Mouse (Mus musculus) liver, postnatal 0 days (tissue): ENCODE results near the gene Gpr171. TPM values are rescaled to one million over a fixed set of nuclear protein-coding genes. Genes with fewer than 3 reads are reported as not detected.
A peak's percentile ranks its signal among the peaks of the same experiment; 100 is the strongest.

ENCODE experiments used
- ATAC-seq: fragments of 200-750 bp; cut with Nextera tagmentation; 2 replicates; pipeline ENCODE4 v1.8.0; 2017; ENCODE audit warnings: mild to moderate bottlenecking, moderate library complexity
- DNase-seq: peaks from one replicate; pipeline ENCODE4 v3.0.0-alpha.2; 2016
- H3K27ac ChIP-seq: fragments of 300-500 bp; sonication (generic); 2 replicates; pipeline ENCODE4 v1.5.1; 2014; ENCODE audit warnings: antibody characterized with exemption, moderate library complexity, mild to moderate bottlenecking, low read depth
- H3K27me3 ChIP-seq: fragments of 300-500 bp; sonication (generic); 2 replicates; pipeline ENCODE4 v1.6.1; 2014; ENCODE audit warnings: low read length, control low read depth, mixed read lengths; ENCODE audit not compliant: insufficient read depth
- H3K36me3 ChIP-seq: fragments of 300-500 bp; sonication (generic); replicated peaks from 2 replicates; pipeline ENCODE4 v1.6.1; 2014; ENCODE audit warnings: mild to moderate bottlenecking, control low read depth, low read length, moderate library complexity, mixed read lengths; ENCODE audit not compliant: insufficient read depth
- H3K4me1 ChIP-seq: fragments of 300-500 bp; sonication (generic); 2 replicates; pipeline ENCODE4 v1.6.1; 2014; ENCODE audit warnings: antibody characterized with exemption, mild to moderate bottlenecking, control low read depth; ENCODE audit not compliant: insufficient read depth
- H3K4me2 ChIP-seq: fragments of 300-500 bp; sonication (generic); 2 replicates; pipeline ENCODE4 v1.6.1; 2014; ENCODE audit warnings: low read depth, mild to moderate bottlenecking, low read length, moderate library complexity, mixed read lengths
- H3K4me3 ChIP-seq: fragments of 300-500 bp; sonication (generic); 2 replicates; pipeline ENCODE4 v1.5.1; 2014; ENCODE audit warnings: low read depth, low read length
- H3K9ac ChIP-seq: fragments of 300-500 bp; sonication (generic); replicated peaks from 2 replicates; pipeline ENCODE4 v1.6.1; 2014; ENCODE audit warnings: mild to moderate bottlenecking, moderate library complexity
- H3K9me3 ChIP-seq: fragments of 300-500 bp; sonication (generic); 2 replicates; pipeline ENCODE4 v1.6.1; 2016; ENCODE audit warnings: mild to moderate bottlenecking, control low read depth, low read length, mixed read lengths
- CTCF ChIP-seq: sonication (generic); IDR thresholded peaks from 2 replicates; pipeline ENCODE4 v1.5.1; 2016; ENCODE audit warnings: antibody characterized with exemption, low read depth
- EP300 ChIP-seq: IDR thresholded peaks from 2 replicates; pipeline ENCODE4 v1.6.1; 2016; ENCODE audit warnings: antibody characterized with exemption, low read depth, mild to moderate bottlenecking
- WGBS: fragments of 180-500 bp; shearing (Covaris S2); extraction: QIAGEN DNeasy Blood & Tissue Kit; methylation state at CpG from one replicate; pipeline ENCODE4 v1.1.7; 2014; ENCODE audit not compliant: insufficient replicate concordance; 5-methylcytosine and 5-hydroxymethylcytosine counted together
- polyA plus RNA-seq: library from polyadenylated mRNA; unstranded; fragments of >200 nt; fragmentation: Nextera tagmentation; extraction: Ambion mirVana; gene quantifications from 2 replicates; pipeline ENCODE4 v1.2.1, GENCODE M21; 2015

Gene Gpr171
- polyA plus RNA-seq, 1 experiment from 2014 or later = 2.1 TPM

- Histone ChIP-seq H3K9ac (no peak overlapping the region), H3K27me3 (no peaks in the 10 kb centered on the region), H3K4me1 (no peaks in the 10 kb centered on the region), H3K4me3 (no peak overlapping the region), H3K36me3 (no peaks in the 10 kb centered on the region), H3K9me3 (no peaks in the 10 kb centered on the region), H3K4me2 (no peak overlapping the region), H3K27ac (no peak overlapping the region)
- DNase-seq (no peak), ATAC-seq (no peak)
- no peak for TF ChIP-seq EP300
- TF ChIP-seq CTCF = no peak
- WGBS = 74% methylated on average over 2 of the region's 2 CpGs
Measured at GRCm38 (mm10) chr3:59140115-59140514, 38.5 kb upstream of the Gpr171 start.

GRCm38 (mm10) chr3:59139651-59140051, 38.0 kb upstream of the Gpr171 start:
- Histone ChIP-seq H3K9me3 (no peaks in the 10 kb centered on the region), H3K4me1 (no peaks in the 10 kb centered on the region), H3K4me2 (no peak overlapping the region), H3K27me3 (no peaks in the 10 kb centered on the region), H3K9ac (no peak overlapping the region), H3K4me3 (no peak overlapping the region), H3K27ac (no peak overlapping the region), H3K36me3 (no peaks in the 10 kb centered on the region)
- no peak for ATAC-seq
- no peak for DNase-seq
- TF ChIP-seq CTCF = no peak
- no peak for TF ChIP-seq EP300

- 75% methylated on average over 12 of the region's 12 CpGs for WGBS
- Histone ChIP-seq H3K4me1 (no peaks in the 10 kb centered on the region), H3K9me3 (no peaks in the 10 kb centered on the region), H3K4me2 (no peak overlapping the region), H3K9ac (no peak overlapping the region), H3K27me3 (no peaks in the 10 kb centered on the region), H3K4me3 (no peak overlapping the region), H3K36me3 (no peaks in the 10 kb centered on the region), H3K27ac (no peak overlapping the region; the same call in 1 of the 2 replicates)
- no peak for ATAC-seq
- no peak for DNase-seq
- TF ChIP-seq EP300 (peak; percentile 40; the same call in 1 of the 2 replicates), CTCF (no peak)
Measured at GRCm38 (mm10) chr3:59138946-59139468, 37.4 kb upstream of the Gpr171 start.

- no peaks in the 10 kb centered on the region for H3K36me3 ChIP-seq
- TF ChIP-seq CTCF (no peak), EP300 (no peak)
- H3K4me1 ChIP-seq = 0 out of 2 replicates have a peak, but pooled peaks cover 4% of the 10 kb centered on the region
- no peaks in the 10 kb centered on the region for H3K9me3 ChIP-seq
- no peak overlapping the region for H3K9ac ChIP-seq
- H3K4me3 ChIP-seq = no peak overlapping the region
- H3K27ac ChIP-seq = no peak overlapping the region
- no peak for DNase-seq
- H3K4me2 ChIP-seq = no peak overlapping the region
- no peaks in the 10 kb centered on the region for H3K27me3 ChIP-seq
- WGBS = 66% methylated on average over 5 of the region's 5 CpGs
- no peak for ATAC-seq
Measured at GRCm38 (mm10) chr3:59135911-59136653, 34.5 kb upstream of the Gpr171 start.

- Histone ChIP-seq H3K4me2 (no peak overlapping the region), H3K36me3 (no peaks in the 10 kb centered on the region), H3K9me3 (no peaks in the 10 kb centered on the region), H3K4me1 (0 out of 2 replicates have a peak, but pooled peaks cover 4% of the 10 kb centered on the region), H3K27ac (no peak overlapping the region), H3K4me3 (no peak overlapping the region), H3K9ac (no peak overlapping the region), H3K27me3 (no peaks in the 10 kb centered on the region)
- no peak for DNase-seq
- peak; percentile 35 for ATAC-seq
- TF ChIP-seq EP300 (peak; percentile 25; the same call in 1 of the 2 replicates), CTCF (no peak)
- 39% methylated on average over 5 of the region's 5 CpGs for WGBS
Measured at GRCm38 (mm10) chr3:59133189-59133588, 31.6 kb upstream of the Gpr171 start.

GRCm38 (mm10) chr3:59131966-59132365, 30.3 kb upstream of the Gpr171 start:
- DNase-seq = no peak
- no peak overlapping the region for H3K27ac ChIP-seq
- H3K4me1 ChIP-seq = 0 out of 2 replicates have a peak, but pooled peaks cover 4% of the 10 kb centered on the region
- no peak overlapping the region for H3K4me2 ChIP-seq
- H3K4me3 ChIP-seq = no peak overlapping the region
- no peaks in the 10 kb centered on the region for H3K27me3 ChIP-seq
- 63% methylated on average over 4 of the region's 4 CpGs for WGBS
- no peaks in the 10 kb centered on the region for H3K9me3 ChIP-seq
- no peak for ATAC-seq
- TF ChIP-seq EP300 (no peak), CTCF (no peak)
- no peak overlapping the region for H3K9ac ChIP-seq
- H3K36me3 ChIP-seq = no peaks in the 10 kb centered on the region
